Mouse (Mus musculus): ENCODE measurements at regions not wholly inside any gene's neighbourhood (a gene's known extent, or its start where the extent isn't known, plus 50 kb on each side); places are given as distances from the start of the nearest gene placed in this dataset.

DNA sequence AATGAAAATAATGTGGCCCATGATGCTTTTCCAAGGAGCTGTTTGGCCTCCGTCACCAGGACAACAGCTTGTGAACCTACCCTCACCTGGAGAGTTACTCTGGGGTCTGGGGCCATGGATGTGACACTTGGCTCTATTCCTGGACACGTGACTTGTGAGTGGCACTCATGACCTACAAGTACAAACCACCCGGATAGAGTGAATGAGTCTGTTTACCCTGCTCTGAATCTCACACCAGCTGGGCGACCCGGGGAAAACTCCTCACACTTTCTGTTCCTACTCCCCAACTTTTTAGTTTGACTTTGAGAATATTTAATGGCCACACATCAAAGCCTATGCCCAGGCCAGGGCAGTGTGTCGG lies 84.0 kb downstream of the Gm11011 start:
- TF ChIP-seq GATA1 (IDR thresholded peaks at IDR 0.05; ENCODE audit: low read length): no peak
- TF ChIP-seq TAL1 (IDR thresholded peaks at IDR 0.05; ENCODE audit: low read length): no peak

Measured in erythroblast, embryonic 14.5 days (primary cell).